In the genomic region with DNA sequence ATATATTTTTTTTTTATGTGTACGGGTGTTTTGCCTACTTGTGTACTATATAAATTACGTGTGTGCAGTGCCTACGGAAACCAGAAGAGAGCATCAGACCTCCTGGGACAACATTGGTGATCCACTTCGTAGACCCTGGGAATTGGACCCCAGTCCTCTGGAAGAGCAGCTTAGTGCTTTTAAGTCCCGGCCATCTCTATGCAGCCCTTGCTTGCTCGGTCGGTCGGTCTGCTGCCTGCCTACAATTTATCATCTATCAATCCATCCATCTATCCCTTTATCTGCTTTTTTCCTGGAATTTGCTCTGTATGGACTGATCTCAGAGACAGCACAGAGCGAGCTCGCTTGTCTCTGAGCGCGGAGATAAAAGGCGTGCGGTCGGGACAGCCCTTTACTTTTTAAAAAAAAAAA, we compare ENCODE assay signal across 7 mouse cellular contexts. TPM values are rescaled to one million over a fixed set of nuclear protein-coding genes. Genes with fewer than 3 reads are reported as not detected.
DNase-seq lines count a peak whose midpoint lies in the region; ATAC-seq and TF ChIP-seq lines count a peak whose summit lies in the region.

No protein-coding gene starts in this region.

- no peak for TF ChIP-seq POLR2A in thymus, adult 2 months (IDR thresholded peaks at IDR 0.05; ENCODE audit: control insufficient read depth, extremely low read depth, insufficient read depth, low read length, poor library complexity)

- TF ChIP-seq CTCF in thymus, adult 2 months (IDR thresholded peaks at IDR 0.05; ENCODE audit: borderline replicate concordance, control insufficient read depth, extremely low read depth, insufficient read depth, low read length, poor library complexity), result no peak
- TF ChIP-seq CTCF in hindbrain, postnatal 0 days (IDR thresholded peaks at IDR 0.05; ENCODE audit: low read depth), result peak; percentile 49

- peak; percentile 24 for DNase-seq in thymus, adult 2 months
- no peak for DNase-seq in thymus, postnatal 0 days (ENCODE audit: low spot score)
- DNase-seq in embryo, embryonic 11 days, result peak; percentile 71
- peak; percentile 85 for DNase-seq in hindbrain, postnatal 0 days (ENCODE audit: low spot score)
- DNase-seq in mesoderm, embryonic 11.5 days (ENCODE audit: low read depth, low spot score), result peak; percentile 75
- DNase-seq in T-cell, adult 2 months (ENCODE audit: low spot score), result no peak
- no peak for DNase-seq in urinary bladder, postnatal 10 days (ENCODE audit: low spot score)

- ATAC-seq in hindbrain, postnatal 0 days, result peak; percentile 19

- no peaks in the 10 kb centered on the region for H3K9me3 ChIP-seq in hindbrain, postnatal 0 days (ENCODE audit: low read length)

- peaks cover 18% of the 10 kb centered on the region for H3K4me1 ChIP-seq in thymus, adult 2 months (replicated peaks; ENCODE audit: control insufficient read depth, insufficient read depth, low read length)
- H3K4me1 ChIP-seq in hindbrain, postnatal 0 days (ENCODE audit: insufficient read depth, low read length), result peaks cover 9% of the 10 kb centered on the region

- H3K9ac ChIP-seq in hindbrain, postnatal 0 days (replicated peaks; ENCODE audit: low read length), result peak overlapping the region; percentile 71

- peaks cover 17% of the 10 kb centered on the region for H3K36me3 ChIP-seq in thymus, adult 2 months (ENCODE audit: control insufficient read depth, insufficient read depth, low read length)
- H3K36me3 ChIP-seq in hindbrain, postnatal 0 days (ENCODE audit: insufficient read depth, low read length), result peaks cover 32% of the 10 kb centered on the region

- peak overlapping the region; percentile 75 for H3K4me2 ChIP-seq in hindbrain, postnatal 0 days (ENCODE audit: low read depth, low read length)

- no peak overlapping the region; the same call in 1 of the 2 replicates for H3K27ac ChIP-seq in thymus, adult 2 months (ENCODE audit: control insufficient read depth, insufficient read depth, low read length)
- peak overlapping the region; percentile 92 for H3K27ac ChIP-seq in hindbrain, postnatal 0 days

- H3K4me3 ChIP-seq in thymus, adult 2 months (ENCODE audit: control insufficient read depth, insufficient read depth, low read length), result peak overlapping the region; percentile 60
- peak overlapping the region; percentile 97 for H3K4me3 ChIP-seq in hindbrain, postnatal 0 days (ENCODE audit: low read length)

- WGBS in thymus, adult 2 months, result 1% methylated on average over 15 of the region's 15 CpGs
- under 1% methylated on average over 15 of the region's 15 CpGs for WGBS in hindbrain, postnatal 0 days

- no peaks in the 10 kb centered on the region for H3K27me3 ChIP-seq in thymus, adult 2 months (ENCODE audit: control insufficient read depth, insufficient read depth, low read length)
- H3K27me3 ChIP-seq in hindbrain, postnatal 0 days (ENCODE audit: insufficient read depth, low read length), result no peaks in the 10 kb centered on the region

RNA-seq across cellular contexts. Expression of gene Noc2l, which starts 0.4 kb away (rescaled TPM):
- 154 and 158 TPM in 2 replicates for polyA plus RNA-seq in thymus, adult 2 months (2012; rRNA removed)
- polyA plus RNA-seq in thymus, postnatal 0 days (2015; fragmentation: Nextera tagmentation; extraction: Ambion mirVana), result 82.9 and 89.1 TPM in 2 replicates
- 79.8 and 80.8 TPM in 2 replicates for total RNA-seq in hindbrain, postnatal 0 days (2014; rRNA removed)
- polyA plus RNA-seq in hindbrain, postnatal 0 days (2015; fragmentation: Nextera tagmentation; extraction: Ambion mirVana), result 40.9 and 43.8 TPM in 2 replicates

RNA-seq across cellular contexts. Expression of gene Plekhn1, which starts 0.7 kb away (rescaled TPM):
- polyA plus RNA-seq in thymus, adult 2 months (2012; rRNA removed), result 141 and 145 TPM in 2 replicates
- 15.6 and 16.3 TPM in 2 replicates for polyA plus RNA-seq in thymus, postnatal 0 days (2015; fragmentation: Nextera tagmentation; extraction: Ambion mirVana)
- 52.9 and 55.3 TPM in 2 replicates for total RNA-seq in hindbrain, postnatal 0 days (2014; rRNA removed)
- 19.6 and 19.7 TPM in 2 replicates for polyA plus RNA-seq in hindbrain, postnatal 0 days (2015; fragmentation: Nextera tagmentation; extraction: Ambion mirVana)

RNA-seq across cellular contexts. Expression of gene Perm1, which starts 19.7 kb away (rescaled TPM):
- polyA plus RNA-seq in thymus, adult 2 months (2012; rRNA removed), result 2.0 and 9.5 TPM in 2 replicates
- polyA plus RNA-seq in thymus, postnatal 0 days (2015; fragmentation: Nextera tagmentation; extraction: Ambion mirVana), result 0.96 and 1.0 TPM in 2 replicates
- 1.6 and 1.7 TPM in 2 replicates for total RNA-seq in hindbrain, postnatal 0 days (2014; rRNA removed)
- polyA plus RNA-seq in hindbrain, postnatal 0 days (2015; fragmentation: Nextera tagmentation; extraction: Ambion mirVana), result 1.2 and 1.3 TPM in 2 replicates

RNA-seq across cellular contexts. Expression of gene Samd11, which starts 20.1 kb away (rescaled TPM):
- polyA plus RNA-seq in thymus, adult 2 months (2012; rRNA removed), result 1.6 TPM in 2 replicates
- 0.32 and 0.59 TPM in 2 replicates for polyA plus RNA-seq in thymus, postnatal 0 days (2015; fragmentation: Nextera tagmentation; extraction: Ambion mirVana)
- 3.1 and 5.2 TPM in 2 replicates for total RNA-seq in hindbrain, postnatal 0 days (2014; rRNA removed)
- 1.8 and 2.9 TPM in 2 replicates for polyA plus RNA-seq in hindbrain, postnatal 0 days (2015; fragmentation: Nextera tagmentation; extraction: Ambion mirVana)

RNA-seq across cellular contexts. Expression of gene AW011738, which starts 32.3 kb away (rescaled TPM):
- 10.0 and 10.8 TPM in 2 replicates for polyA plus RNA-seq in thymus, adult 2 months (2012; rRNA removed)
- 11.4 and 11.9 TPM in 2 replicates for polyA plus RNA-seq in thymus, postnatal 0 days (2015; fragmentation: Nextera tagmentation; extraction: Ambion mirVana)
- 4.6 and 5.0 TPM in 2 replicates for total RNA-seq in hindbrain, postnatal 0 days (2014; rRNA removed)
- 3.7 and 4.0 TPM in 2 replicates for polyA plus RNA-seq in hindbrain, postnatal 0 days (2015; fragmentation: Nextera tagmentation; extraction: Ambion mirVana)

Comparison
In these comparisons a context has a peak if more than half of its experiments do, and no peak if none do; other contexts are left out.
1. DNase-seq: peak in thymus, adult 2 months (single experiment), embryo, embryonic 11 days (single experiment), hindbrain, postnatal 0 days (single experiment) and mesoderm, embryonic 11.5 days (single experiment); none in thymus, postnatal 0 days (single experiment), T-cell, adult 2 months (single experiment) and urinary bladder, postnatal 10 days (single experiment).